Mouse (Mus musculus): ENCODE results near the gene Tmem178b. TPM values are rescaled to one million over a fixed set of nuclear protein-coding genes. Genes with fewer than 3 reads are reported as not detected.

The Tmem178b gene
- total and polyA plus RNA-seq, 2 experiments from 2014 or later, result 0.07 TPM; not detected in 1

GRCm38 (mm10) chr6:40144371-40144770 lies 271.3 kb downstream of the Tmem178b start:
- no peak for TF ChIP-seq EP300 (IDR thresholded peaks at IDR 0.05; ENCODE audit: low read depth)
- no peak for TF ChIP-seq CTCF (IDR thresholded peaks at IDR 0.05; ENCODE audit: low read depth)
- no peak overlapping the region for H3K9ac ChIP-seq (replicated peaks; ENCODE audit: low read depth, low read length)
- H3K4me1 ChIP-seq (ENCODE audit: control insufficient read depth, insufficient read depth), result no peaks in the 10 kb centered on the region
- no peak overlapping the region for H3K27ac ChIP-seq (ENCODE audit: low read depth)
- H3K9me3 ChIP-seq (replicated peaks; ENCODE audit: control insufficient read depth, low read length), result no peaks in the 10 kb centered on the region
- ATAC-seq (ENCODE audit: insufficient read depth, low read depth) (no peak), DNase-seq (ENCODE audit: low spot score) (no peak)
- no peak overlapping the region for H3K4me3 ChIP-seq (ENCODE audit: low read depth, low read length)
- no peaks in the 10 kb centered on the region for H3K27me3 ChIP-seq (ENCODE audit: control insufficient read depth, insufficient read depth, low read length)
- H3K36me3 ChIP-seq (replicated peaks; ENCODE audit: control insufficient read depth, insufficient read depth, low read length), result no peaks in the 10 kb centered on the region
- H3K4me2 ChIP-seq (ENCODE audit: low read depth, low read length), result no peak overlapping the region
- WGBS, result 47% methylated on average over 9 of the region's 9 CpGs

- ATAC-seq (ENCODE audit: insufficient read depth, low read depth), result no peak
- Histone ChIP-seq H3K27me3 (ENCODE audit: control insufficient read depth, insufficient read depth, low read length) (no peaks in the 10 kb centered on the region), H3K4me2 (ENCODE audit: low read depth, low read length) (no peak overlapping the region), H3K36me3 (replicated peaks; ENCODE audit: control insufficient read depth, insufficient read depth, low read length) (no peaks in the 10 kb centered on the region), H3K9ac (replicated peaks; ENCODE audit: low read depth, low read length) (no peak overlapping the region), H3K27ac (ENCODE audit: low read depth) (no peak overlapping the region), H3K4me3 (ENCODE audit: low read depth, low read length) (no peak overlapping the region), H3K4me1 (ENCODE audit: control insufficient read depth, insufficient read depth) (no peaks in the 10 kb centered on the region), H3K9me3 (replicated peaks; ENCODE audit: control insufficient read depth, low read length) (no peaks in the 10 kb centered on the region)
- no peak for DNase-seq (ENCODE audit: low spot score)
- WGBS, result 83% methylated on average over 3 of the region's 3 CpGs
- TF ChIP-seq CTCF (IDR thresholded peaks at IDR 0.05; ENCODE audit: low read depth) (no peak), EP300 (IDR thresholded peaks at IDR 0.05; ENCODE audit: low read depth) (no peak)
Measured at GRCm38 (mm10) chr6:40145601-40146000, 272.5 kb downstream of the Tmem178b start.

GRCm38 (mm10) chr6:40152241-40152640 lies 279.2 kb downstream of the Tmem178b start:
- Histone ChIP-seq H3K9ac (replicated peaks; ENCODE audit: low read depth, low read length) (no peak overlapping the region), H3K4me3 (ENCODE audit: low read depth, low read length) (no peak overlapping the region), H3K9me3 (replicated peaks; ENCODE audit: control insufficient read depth, low read length) (no peaks in the 10 kb centered on the region), H3K4me1 (ENCODE audit: control insufficient read depth, insufficient read depth) (no peaks in the 10 kb centered on the region), H3K36me3 (replicated peaks; ENCODE audit: control insufficient read depth, insufficient read depth, low read length) (no peaks in the 10 kb centered on the region), H3K27me3 (ENCODE audit: control insufficient read depth, insufficient read depth, low read length) (no peaks in the 10 kb centered on the region), H3K27ac (ENCODE audit: low read depth) (no peak overlapping the region), H3K4me2 (ENCODE audit: low read depth, low read length) (no peak overlapping the region)
- ATAC-seq (ENCODE audit: insufficient read depth, low read depth) (no peak), DNase-seq (ENCODE audit: low spot score) (no peak)
- 85% methylated on average over 8 of the region's 8 CpGs for WGBS
- TF ChIP-seq EP300 (IDR thresholded peaks at IDR 0.05; ENCODE audit: low read depth) (no peak), CTCF (IDR thresholded peaks at IDR 0.05; ENCODE audit: low read depth) (no peak)

GRCm38 (mm10) chr6:40161381-40161780 lies 288.3 kb downstream of the Tmem178b start:
- WGBS, result 61% methylated on average over 5 of the region's 5 CpGs
- no peak overlapping the region for H3K4me3 ChIP-seq (ENCODE audit: low read depth, low read length)
- H3K36me3 ChIP-seq (replicated peaks; ENCODE audit: control insufficient read depth, insufficient read depth, low read length), result no peaks in the 10 kb centered on the region
- ATAC-seq (ENCODE audit: insufficient read depth, low read depth) (no peak), DNase-seq (ENCODE audit: low spot score) (no peak)
- no peaks in the 10 kb centered on the region for H3K4me1 ChIP-seq (ENCODE audit: control insufficient read depth, insufficient read depth)
- H3K27ac ChIP-seq (ENCODE audit: low read depth), result no peak overlapping the region
- TF ChIP-seq EP300 (IDR thresholded peaks at IDR 0.05; ENCODE audit: low read depth) (no peak), CTCF (IDR thresholded peaks at IDR 0.05; ENCODE audit: low read depth) (no peak)
- H3K4me2 ChIP-seq (ENCODE audit: low read depth, low read length), result no peak overlapping the region
- H3K9ac ChIP-seq (replicated peaks; ENCODE audit: low read depth, low read length), result no peak overlapping the region
- H3K27me3 ChIP-seq (ENCODE audit: control insufficient read depth, insufficient read depth, low read length), result no peaks in the 10 kb centered on the region
- no peaks in the 10 kb centered on the region for H3K9me3 ChIP-seq (replicated peaks; ENCODE audit: control insufficient read depth, low read length)

- Histone ChIP-seq H3K4me1 (ENCODE audit: control insufficient read depth, insufficient read depth) (no peaks in the 10 kb centered on the region), H3K27ac (ENCODE audit: low read depth) (no peak overlapping the region), H3K4me2 (ENCODE audit: low read depth, low read length) (no peak overlapping the region), H3K9ac (replicated peaks; ENCODE audit: low read depth, low read length) (no peak overlapping the region), H3K9me3 (replicated peaks; ENCODE audit: control insufficient read depth, low read length) (no peaks in the 10 kb centered on the region), H3K36me3 (replicated peaks; ENCODE audit: control insufficient read depth, insufficient read depth, low read length) (no peaks in the 10 kb centered on the region), H3K27me3 (ENCODE audit: control insufficient read depth, insufficient read depth, low read length) (no peaks in the 10 kb centered on the region), H3K4me3 (ENCODE audit: low read depth, low read length) (no peak overlapping the region)
- no peak for TF ChIP-seq CTCF (IDR thresholded peaks at IDR 0.05; ENCODE audit: low read depth)
- no peak for ATAC-seq (ENCODE audit: insufficient read depth, low read depth)
- no peak for DNase-seq (ENCODE audit: low spot score)
- WGBS, result 54% methylated on average over 6 of the region's 6 CpGs
Measured at GRCm38 (mm10) chr6:40173559-40173958, 300.5 kb downstream of the Tmem178b start.

GRCm38 (mm10) chr6:40177870-40178269 lies 304.8 kb downstream of the Tmem178b start:
- no peak for TF ChIP-seq CTCF (IDR thresholded peaks at IDR 0.05; ENCODE audit: low read depth)
- TF ChIP-seq EP300 (IDR thresholded peaks at IDR 0.05; ENCODE audit: low read depth), result no peak
- no peak for DNase-seq (ENCODE audit: low spot score)
- Histone ChIP-seq H3K9me3 (replicated peaks; ENCODE audit: control insufficient read depth, low read length) (no peaks in the 10 kb centered on the region), H3K36me3 (replicated peaks; ENCODE audit: control insufficient read depth, insufficient read depth, low read length) (no peaks in the 10 kb centered on the region), H3K4me1 (ENCODE audit: control insufficient read depth, insufficient read depth) (no peaks in the 10 kb centered on the region), H3K4me3 (ENCODE audit: low read depth, low read length) (no peak overlapping the region), H3K27me3 (ENCODE audit: control insufficient read depth, insufficient read depth, low read length) (no peaks in the 10 kb centered on the region), H3K9ac (replicated peaks; ENCODE audit: low read depth, low read length) (no peak overlapping the region), H3K27ac (ENCODE audit: low read depth) (no peak overlapping the region), H3K4me2 (ENCODE audit: low read depth, low read length) (no peak overlapping the region)
- ATAC-seq (ENCODE audit: insufficient read depth, low read depth), result no peak
- WGBS, result 51% methylated on average over 4 of the region's 4 CpGs

All from heart, postnatal 0 days (tissue).